Mouse (Mus musculus) right cerebral cortex, adult 18-20 months (tissue): ENCODE measurements around the gene Trim41.
"Not testable (repeated sequence)": the region's sequence is repeated elsewhere in the genome, so short reads cannot be mapped to it uniquely, and the experiment has no call there.

Experiments
- DNase-seq: peaks from one replicate; pipeline ENCODE4 v3.0.0; 2022; ENCODE audit warnings: mixed read lengths

Gene Trim41

GRCm38 (mm10) chr11:48816800-48817665 is at the start of gene Trim41:
Gene Trim41, minus strand, starts transcription at chr11:48817353.
- DNase-seq, result peak; percentile 99

- DNase-seq, result no peak
Observed at GRCm38 (mm10) chr11:48866481-48866880, 49.3 kb upstream of the Trim41 start.

GRCm38 (mm10) chr11:48863808-48864207 is 46.7 kb upstream of the Trim41 start:
- DNase-seq, result no peak

- no peak for DNase-seq
Observed at GRCm38 (mm10) chr11:48862784-48863319, 45.7 kb upstream of the Trim41 start.

GRCm38 (mm10) chr11:48859014-48859413 is 41.9 kb upstream of the Trim41 start:
- DNase-seq, result peak; percentile 55

GRCm38 (mm10) chr11:48853474-48854180 is 36.5 kb upstream of the Trim41 start:
- DNase-seq, result peak; percentile 92

GRCm38 (mm10) chr11:48852624-48853473 is 35.7 kb upstream of the Trim41 start:
- no peak for DNase-seq

GRCm38 (mm10) chr11:48852190-48852589 is 35.0 kb upstream of the Trim41 start:
- no peak for DNase-seq

- no peak for DNase-seq
Observed at GRCm38 (mm10) chr11:48851270-48851995, 34.3 kb upstream of the Trim41 start.

- no peak for DNase-seq
Observed at GRCm38 (mm10) chr11:48850240-48850639, 33.1 kb upstream of the Trim41 start.

GRCm38 (mm10) chr11:48846881-48847280 is 29.7 kb upstream of the Trim41 start:
- DNase-seq, result no peak

- not testable (repeated sequence) for DNase-seq
Observed at GRCm38 (mm10) chr11:48846362-48846761, 29.2 kb upstream of the Trim41 start.

- no peak for DNase-seq
Observed at GRCm38 (mm10) chr11:48845244-48845815, 28.2 kb upstream of the Trim41 start.

GRCm38 (mm10) chr11:48844309-48844708 is 27.2 kb upstream of the Trim41 start:
- DNase-seq, result no peak

- no peak for DNase-seq
Observed at GRCm38 (mm10) chr11:48843202-48843601, 26.0 kb upstream of the Trim41 start.

- no peak for DNase-seq
Observed at GRCm38 (mm10) chr11:48842378-48842792, 25.2 kb upstream of the Trim41 start.

- no peak for DNase-seq
Observed at GRCm38 (mm10) chr11:48841213-48841612, 24.1 kb upstream of the Trim41 start.

- no peak for DNase-seq
Observed at GRCm38 (mm10) chr11:48840805-48841204, 23.7 kb upstream of the Trim41 start.

GRCm38 (mm10) chr11:48838879-48839680 is 21.9 kb upstream of the Trim41 start:
- DNase-seq, result no peak

GRCm38 (mm10) chr11:48838181-48838797 is 21.1 kb upstream of the Trim41 start:
- no peak for DNase-seq
